Mouse (Mus musculus): Measurements from ENCODE around the gene Shisa7. TPM values are rescaled to one million over a fixed set of nuclear protein-coding genes. Genes with fewer than 3 reads are reported as not detected.

Shisa7 gene
- polyA plus RNA-seq, 1 experiment, result 0.48 TPM

DNA sequence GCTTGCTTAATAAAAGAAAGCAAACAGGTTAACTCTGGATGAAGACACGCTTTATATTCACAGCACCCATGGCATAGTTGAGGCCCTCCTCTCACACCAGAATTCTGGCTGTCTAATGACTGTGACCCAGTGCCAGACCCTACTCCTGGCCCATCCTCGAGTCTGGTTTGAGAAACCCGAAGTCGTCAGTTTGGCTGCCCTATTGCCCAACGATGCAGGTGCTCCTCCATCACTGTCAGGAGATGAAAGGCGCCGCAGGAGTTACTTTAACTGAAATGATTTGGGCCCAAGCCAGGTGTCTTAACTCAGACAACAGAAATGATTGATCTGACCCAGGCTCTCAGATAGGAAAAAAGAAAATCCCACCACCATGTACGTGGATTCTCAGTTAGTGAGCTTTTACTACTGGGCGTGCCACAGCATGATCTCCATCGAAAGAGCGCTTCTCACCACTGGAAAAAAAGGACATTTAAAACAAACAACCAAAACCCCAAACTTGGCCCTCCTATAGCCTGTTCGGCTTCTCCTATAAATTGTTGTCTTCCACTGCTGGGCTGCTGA, 15.0 kb upstream of the Shisa7 start:
- H3K27me3 ChIP-seq (ENCODE audit: control insufficient read depth, insufficient read depth, low read length), result no peaks in the 10 kb centered on the region
- no peak overlapping the region for H3K4me3 ChIP-seq (ENCODE audit: low read depth, low read length)
- no peak overlapping the region for H3K27ac ChIP-seq (ENCODE audit: insufficient read depth, low read depth, low read length)
- peaks cover 3% of the 10 kb centered on the region; the same call in 1 of the 2 replicates for H3K4me1 ChIP-seq (ENCODE audit: control insufficient read depth, insufficient read depth, insufficient read length, low read length)
- WGBS, result 31% methylated on average over 12 of the region's 12 CpGs
- no peak for TF ChIP-seq POLR2A (IDR thresholded peaks at IDR 0.05; ENCODE audit: low read depth, low read length)
- no peak for TF ChIP-seq CTCF (IDR thresholded peaks at IDR 0.05; ENCODE audit: extremely low read depth, insufficient read length, insufficient replicate concordance, low read depth, low read length)
- H3K36me3 ChIP-seq (ENCODE audit: control insufficient read depth, insufficient read depth, low read length), result no peaks in the 10 kb centered on the region

DNA sequence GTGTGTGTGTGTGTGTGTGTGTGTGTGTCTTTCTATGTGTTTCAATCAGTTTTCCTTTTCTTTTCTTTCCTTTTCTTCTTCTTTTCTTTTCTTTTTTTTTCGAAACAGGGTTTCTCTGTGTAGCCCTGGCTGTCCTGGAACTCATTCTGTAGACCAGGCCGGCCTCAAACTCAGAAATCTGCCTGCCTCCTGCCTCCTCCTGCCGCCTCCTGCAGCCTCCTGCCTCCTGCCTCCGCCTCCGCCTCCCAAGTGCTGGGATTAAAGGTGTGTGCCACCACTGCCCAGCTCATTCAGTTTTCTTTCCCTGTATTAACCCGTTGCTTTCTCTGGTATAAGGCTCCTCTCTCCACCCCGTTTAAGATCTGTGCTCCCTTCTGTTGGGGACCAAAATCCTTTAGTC, 12.8 kb upstream of the Shisa7 start:
- H3K27ac ChIP-seq (ENCODE audit: insufficient read depth, low read depth, low read length), result no peak overlapping the region
- no peak overlapping the region for H3K4me3 ChIP-seq (ENCODE audit: low read depth, low read length)
- TF ChIP-seq CTCF (IDR thresholded peaks at IDR 0.05; ENCODE audit: extremely low read depth, insufficient read length, insufficient replicate concordance, low read depth, low read length) (no peak), POLR2A (IDR thresholded peaks at IDR 0.05; ENCODE audit: low read depth, low read length) (no peak)
- 72% methylated on average over 7 of the region's 7 CpGs for WGBS
- H3K27me3 ChIP-seq (ENCODE audit: control insufficient read depth, insufficient read depth, low read length), result no peaks in the 10 kb centered on the region
- no peaks in the 10 kb centered on the region for H3K36me3 ChIP-seq (ENCODE audit: control insufficient read depth, insufficient read depth, low read length)
- no peaks in the 10 kb centered on the region for H3K4me1 ChIP-seq (ENCODE audit: control insufficient read depth, insufficient read depth, insufficient read length, low read length)

DNA sequence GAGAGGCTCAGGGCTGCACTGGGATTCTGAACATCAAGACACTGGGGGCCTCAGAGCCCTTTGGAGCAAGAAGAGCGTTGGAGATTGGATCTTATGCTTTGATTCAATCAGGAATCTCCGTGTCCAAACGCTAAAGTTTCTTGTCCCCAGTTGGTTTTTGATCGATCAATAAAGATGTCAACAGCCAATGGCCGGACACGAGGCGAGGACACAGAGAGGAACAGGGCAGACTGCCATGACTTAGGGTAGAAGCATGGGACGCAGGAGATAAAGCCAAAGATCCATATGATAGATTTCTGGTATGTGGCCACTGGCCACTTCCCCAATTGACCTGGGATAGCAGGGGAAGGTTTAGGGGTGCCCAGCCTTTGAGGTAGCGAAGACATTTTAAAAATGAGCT, 12.0 kb upstream of the Shisa7 start:
- H3K4me1 ChIP-seq (ENCODE audit: control insufficient read depth, insufficient read depth, insufficient read length, low read length), result no peaks in the 10 kb centered on the region
- no peaks in the 10 kb centered on the region for H3K36me3 ChIP-seq (ENCODE audit: control insufficient read depth, insufficient read depth, low read length)
- no peaks in the 10 kb centered on the region for H3K27me3 ChIP-seq (ENCODE audit: control insufficient read depth, insufficient read depth, low read length)
- 89% methylated on average over 9 of the region's 9 CpGs for WGBS
- no peak overlapping the region for H3K4me3 ChIP-seq (ENCODE audit: low read depth, low read length)
- no peak overlapping the region for H3K27ac ChIP-seq (ENCODE audit: insufficient read depth, low read depth, low read length)
- TF ChIP-seq CTCF (IDR thresholded peaks at IDR 0.05; ENCODE audit: extremely low read depth, insufficient read length, insufficient replicate concordance, low read depth, low read length), result no peak
- no peak for TF ChIP-seq POLR2A (IDR thresholded peaks at IDR 0.05; ENCODE audit: low read depth, low read length)

DNA sequence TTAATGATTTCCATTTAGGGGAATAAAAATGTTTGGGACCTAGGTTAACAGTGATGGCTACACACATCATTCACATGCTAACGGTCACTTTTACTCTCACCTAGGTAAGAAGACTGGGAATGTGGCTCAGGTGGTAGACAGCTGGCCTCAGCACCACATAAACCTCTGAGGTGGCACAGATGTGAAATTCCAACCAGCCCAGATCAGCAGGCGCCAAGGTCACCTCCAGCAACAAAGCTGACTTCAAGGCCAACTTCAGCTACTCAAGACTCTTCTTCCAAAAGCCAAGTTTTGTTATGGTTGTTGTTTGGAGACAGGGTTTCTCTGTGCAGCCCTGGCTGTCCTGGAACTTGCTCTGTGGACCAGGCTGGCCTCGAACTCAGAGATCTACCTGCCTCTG, 9.1 kb upstream of the Shisa7 start:
- WGBS, result 82% methylated on average over 3 of the region's 3 CpGs
- TF ChIP-seq POLR2A (IDR thresholded peaks at IDR 0.05; ENCODE audit: low read depth, low read length) (no peak), CTCF (IDR thresholded peaks at IDR 0.05; ENCODE audit: extremely low read depth, insufficient read length, insufficient replicate concordance, low read depth, low read length) (no peak)

DNA sequence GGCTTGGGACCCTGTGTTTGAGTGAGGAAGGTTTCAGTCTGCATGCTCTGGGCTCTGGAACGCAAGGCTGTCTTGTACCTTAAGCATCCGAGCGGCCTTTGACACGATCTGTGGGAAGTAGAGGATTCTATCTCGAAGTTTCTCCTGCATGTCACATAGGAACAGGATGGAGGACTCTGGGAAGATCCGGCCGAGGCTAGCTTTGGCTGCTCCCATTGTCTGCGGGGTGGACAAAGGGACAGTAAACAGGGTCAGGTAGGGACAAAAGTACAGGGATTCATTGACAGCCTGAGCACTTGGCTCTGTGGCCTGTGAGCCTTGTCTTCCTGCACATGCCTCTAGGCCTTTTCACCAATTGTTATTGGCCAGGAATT, 6.8 kb upstream of the Shisa7 start:
- Histone ChIP-seq H3K4me1 (ENCODE audit: control insufficient read depth, insufficient read depth, insufficient read length, low read length) (no peaks in the 10 kb centered on the region), H3K4me3 (ENCODE audit: low read depth, low read length) (no peak overlapping the region), H3K36me3 (ENCODE audit: control insufficient read depth, insufficient read depth, low read length) (no peaks in the 10 kb centered on the region), H3K27ac (ENCODE audit: insufficient read depth, low read depth, low read length) (no peak overlapping the region), H3K27me3 (ENCODE audit: control insufficient read depth, insufficient read depth, low read length) (no peaks in the 10 kb centered on the region)
- no peak for TF ChIP-seq POLR2A (IDR thresholded peaks at IDR 0.05; ENCODE audit: low read depth, low read length)
- no peak for TF ChIP-seq CTCF (IDR thresholded peaks at IDR 0.05; ENCODE audit: extremely low read depth, insufficient read length, insufficient replicate concordance, low read depth, low read length)
- 82% methylated on average over 8 of the region's 8 CpGs for WGBS

More for the DNA sequence above, 9.1 kb upstream of the Shisa7 start:
- Histone ChIP-seq H3K4me3 (ENCODE audit: low read depth, low read length) (no peak overlapping the region), H3K27ac (ENCODE audit: insufficient read depth, low read depth, low read length) (no peak overlapping the region), H3K36me3 (ENCODE audit: control insufficient read depth, insufficient read depth, low read length) (no peaks in the 10 kb centered on the region), H3K4me1 (ENCODE audit: control insufficient read depth, insufficient read depth, insufficient read length, low read length) (no peaks in the 10 kb centered on the region), H3K27me3 (ENCODE audit: control insufficient read depth, insufficient read depth, low read length) (no peaks in the 10 kb centered on the region)

DNA sequence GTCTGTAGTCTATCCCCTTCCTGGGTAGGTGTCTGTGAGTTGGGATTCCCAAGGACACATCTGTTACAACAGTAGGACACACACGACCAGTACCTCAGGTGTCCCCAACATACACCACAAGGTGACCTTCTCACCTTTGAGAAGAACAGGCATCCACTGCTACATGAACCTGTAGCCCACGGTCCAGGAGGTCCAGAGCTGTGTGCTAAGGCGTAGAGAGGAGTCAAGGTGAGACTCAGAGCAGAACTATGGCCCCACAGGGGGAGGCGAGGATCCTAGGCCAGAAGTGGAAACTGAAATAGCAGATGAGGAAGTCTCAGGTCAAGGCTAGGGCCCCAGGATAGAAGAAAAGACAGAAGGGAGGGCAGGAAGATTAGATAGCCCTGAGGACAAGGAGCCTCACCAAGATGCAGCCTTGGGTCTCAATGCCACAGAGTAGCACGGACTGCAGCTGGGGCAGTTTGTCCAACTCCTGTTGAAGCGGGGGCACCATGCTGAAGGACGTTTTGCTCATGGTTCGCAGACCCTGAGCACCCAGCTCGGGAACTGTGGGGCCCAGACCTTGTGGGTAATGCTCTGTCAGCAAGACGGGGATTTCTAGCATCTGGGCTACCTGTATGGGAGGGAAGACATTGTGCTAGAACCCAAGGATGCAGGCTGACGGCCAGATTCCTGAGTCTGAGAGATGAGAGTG, 6.3 kb upstream of the Shisa7 start:
- H3K27ac ChIP-seq (ENCODE audit: insufficient read depth, low read depth, low read length), result no peak overlapping the region
- no peaks in the 10 kb centered on the region for H3K27me3 ChIP-seq (ENCODE audit: control insufficient read depth, insufficient read depth, low read length)
- H3K4me3 ChIP-seq (ENCODE audit: low read depth, low read length), result no peak overlapping the region
- 85% methylated on average over 11 of the region's 11 CpGs for WGBS
- no peaks in the 10 kb centered on the region for H3K36me3 ChIP-seq (ENCODE audit: control insufficient read depth, insufficient read depth, low read length)
- H3K4me1 ChIP-seq (ENCODE audit: control insufficient read depth, insufficient read depth, insufficient read length, low read length), result no peaks in the 10 kb centered on the region
- TF ChIP-seq POLR2A (IDR thresholded peaks at IDR 0.05; ENCODE audit: low read depth, low read length), result no peak
- no peak for TF ChIP-seq CTCF (IDR thresholded peaks at IDR 0.05; ENCODE audit: extremely low read depth, insufficient read length, insufficient replicate concordance, low read depth, low read length)

DNA sequence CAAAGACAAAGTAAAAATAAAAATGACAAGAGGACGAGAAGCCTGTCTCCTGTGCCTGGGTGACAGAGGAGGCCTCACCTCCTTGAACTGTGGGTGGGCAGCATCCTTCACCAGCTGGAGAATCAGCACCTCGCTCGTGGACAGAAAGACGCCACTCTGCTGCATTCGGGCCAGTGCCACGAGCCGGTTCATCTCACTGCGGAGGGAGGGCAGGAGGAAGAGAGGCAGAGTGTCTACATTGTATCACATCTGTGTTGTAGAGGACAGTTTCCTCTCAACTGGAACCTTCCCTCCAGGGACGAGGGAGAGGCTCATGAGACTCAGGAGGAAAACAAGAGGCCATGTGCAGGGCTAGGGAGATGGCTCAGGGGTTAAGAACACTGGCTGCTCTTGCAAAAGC, 4.9 kb upstream of the Shisa7 start:
- TF ChIP-seq CTCF (IDR thresholded peaks at IDR 0.05; ENCODE audit: extremely low read depth, insufficient read length, insufficient replicate concordance, low read depth, low read length) (no peak), POLR2A (IDR thresholded peaks at IDR 0.05; ENCODE audit: low read depth, low read length) (no peak)
- peaks cover 8% of the 10 kb centered on the region for H3K27me3 ChIP-seq (ENCODE audit: control insufficient read depth, insufficient read depth, low read length)
- H3K36me3 ChIP-seq (ENCODE audit: control insufficient read depth, insufficient read depth, low read length), result no peaks in the 10 kb centered on the region
- 74% methylated on average over 9 of the region's 9 CpGs for WGBS
- H3K4me3 ChIP-seq (ENCODE audit: low read depth, low read length), result no peak overlapping the region
- H3K4me1 ChIP-seq (ENCODE audit: control insufficient read depth, insufficient read depth, insufficient read length, low read length), result peaks cover 4% of the 10 kb centered on the region
- H3K27ac ChIP-seq (ENCODE audit: insufficient read depth, low read depth, low read length), result no peak overlapping the region

Data from small intestine, adult 2 months (tissue).